Mouse (Mus musculus) adrenal gland, postnatal 10 days (tissue): ENCODE results near the gene Dnmbp. TPM values are rescaled to one million over a fixed set of nuclear protein-coding genes. Genes with fewer than 3 reads are reported as not detected.

Experiments used
- DNase-seq: peaks from one replicate; pipeline ENCODE4 v3.0.0; 2021; ENCODE audit warnings: mixed read lengths
- total RNA-seq, 2 experiments: library from RNA; stranded (reverse); gene quantifications; 2 replicates each; pipeline ENCODE4 v1.2.3; 2021

Gene Dnmbp
- total RNA-seq, 2 experiments from 2014 or later = 13.9 to 19.0 TPM

DNA sequence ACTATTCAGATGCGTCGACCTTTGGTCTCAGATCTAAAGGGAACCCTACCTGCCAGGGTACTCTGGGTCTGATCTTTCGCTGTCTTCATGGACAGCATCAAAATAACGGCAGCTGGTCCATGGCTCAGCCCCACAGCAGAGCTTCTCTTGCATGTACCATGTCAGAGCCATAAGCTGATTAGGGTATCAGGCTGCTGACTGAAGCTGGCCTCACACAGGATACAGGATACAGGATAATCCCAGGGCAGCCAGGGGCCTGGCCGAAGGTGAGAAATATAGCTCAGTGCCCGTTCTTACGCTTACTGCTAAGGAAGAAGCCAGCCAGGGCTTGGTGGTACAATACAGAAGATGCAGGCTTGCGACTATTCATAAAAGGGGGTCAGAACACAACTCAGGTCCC is 4.6 kb upstream of the Dnmbp start:
- no peak for DNase-seq

DNA sequence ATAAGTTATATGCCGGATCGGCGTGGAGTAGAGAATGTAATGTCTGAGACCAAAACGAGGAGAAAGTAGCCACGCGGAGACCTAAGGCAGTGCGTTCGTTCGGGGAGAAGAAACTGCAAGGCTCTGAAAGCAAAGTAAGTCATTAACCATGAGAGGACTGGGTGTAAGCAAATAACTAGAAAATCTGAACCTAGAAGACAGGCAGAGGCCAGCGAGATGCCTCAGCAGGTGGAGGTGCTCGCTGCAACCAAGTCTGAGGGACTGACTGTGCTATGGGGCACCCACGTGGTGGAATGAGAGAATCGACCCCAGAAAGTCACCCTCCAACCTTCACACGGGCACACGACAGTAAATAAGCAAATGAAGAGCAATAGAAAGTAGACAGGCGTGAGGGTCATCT is 3.1 kb upstream of the Dnmbp start:
- no peak for DNase-seq

DNA sequence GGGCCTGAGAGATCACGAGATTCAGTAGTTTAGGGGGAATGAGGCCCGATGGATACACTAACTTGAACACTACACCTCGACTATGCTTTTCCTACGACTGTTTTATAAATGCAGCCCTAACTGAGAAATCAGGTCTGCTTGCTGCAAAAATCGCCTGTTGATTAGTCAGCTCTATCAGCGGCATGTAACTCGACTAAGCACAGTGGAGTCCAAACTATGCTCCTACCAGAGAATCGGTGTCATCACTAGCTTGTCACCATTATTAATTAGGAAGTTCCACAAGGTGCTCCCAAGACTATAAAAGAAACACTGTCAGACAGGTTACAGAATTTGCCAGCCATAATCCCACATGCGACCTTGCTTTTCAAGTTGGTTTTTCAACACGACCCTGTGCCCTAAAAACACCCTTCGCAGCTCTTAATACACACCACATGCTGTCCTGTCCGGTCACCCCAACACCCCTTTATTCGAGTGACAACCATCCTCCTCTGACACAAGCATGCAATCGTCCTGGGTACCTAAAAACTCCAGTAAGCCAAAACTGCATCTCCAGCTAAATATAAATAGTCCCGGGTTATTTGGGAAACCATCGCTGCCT is 721 bp downstream of the Dnmbp start:
- no peak for DNase-seq

DNA sequence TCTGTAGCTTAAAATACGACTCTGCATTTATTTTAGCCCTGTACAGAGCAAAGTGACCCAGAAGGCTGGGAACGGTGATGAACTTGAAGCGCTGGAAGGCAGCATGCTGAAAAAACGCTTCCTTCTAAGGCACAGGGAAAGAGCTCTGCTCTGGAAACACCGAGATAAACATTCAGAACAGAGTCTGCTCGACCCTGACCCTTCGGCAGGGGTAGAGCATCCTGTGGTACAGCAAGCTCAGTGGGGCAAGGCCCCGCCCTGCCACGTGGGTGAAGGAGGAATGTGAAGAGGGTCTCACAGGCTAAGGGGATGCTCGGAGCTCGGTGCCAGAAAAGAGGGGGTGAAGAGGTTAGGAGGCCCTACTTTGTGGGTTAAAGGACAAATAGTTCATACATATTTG is 1.6 kb downstream of the Dnmbp start:
- no peak for DNase-seq

DNA sequence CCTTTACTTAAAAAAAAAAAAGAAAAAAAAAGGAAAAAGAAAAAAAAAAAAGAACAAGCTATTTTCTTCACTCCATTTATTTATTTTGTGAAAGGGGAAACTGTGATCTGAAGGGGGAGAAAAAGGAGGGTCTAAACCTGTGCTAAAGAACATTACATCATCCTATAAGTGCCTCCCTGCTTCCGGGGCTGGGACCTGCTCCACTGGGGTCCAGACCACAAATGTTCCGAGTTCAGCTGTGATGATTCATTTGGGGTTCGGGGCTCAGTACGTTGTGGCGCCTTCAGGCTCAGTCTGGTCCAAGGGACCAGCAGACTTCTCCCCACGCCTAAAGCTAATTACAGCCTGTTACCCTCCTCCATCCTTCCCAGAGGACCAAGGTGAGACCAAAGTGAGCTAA is 9.1 kb downstream of the Dnmbp start:
- no peak for DNase-seq

DNA sequence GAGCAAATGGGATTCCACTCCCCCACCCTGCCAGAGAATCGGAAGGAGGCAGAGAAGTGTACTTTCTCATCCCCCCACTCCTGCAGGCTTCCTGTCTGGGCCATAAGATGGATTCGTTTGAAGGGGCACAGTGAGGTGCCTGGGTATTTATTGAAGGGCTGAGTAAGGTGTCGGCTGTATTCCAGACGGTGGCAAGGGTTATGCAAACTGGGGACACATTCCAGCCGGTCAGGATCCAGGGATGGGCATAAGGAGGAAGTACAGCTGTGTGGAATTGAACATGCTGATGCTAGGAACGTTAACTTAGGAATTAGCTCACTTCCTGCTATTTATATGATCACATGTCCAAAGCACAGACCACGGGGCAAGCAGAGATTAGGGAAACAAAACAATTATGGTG is 9.6 kb downstream of the Dnmbp start:
- DNase-seq = no peak

DNA sequence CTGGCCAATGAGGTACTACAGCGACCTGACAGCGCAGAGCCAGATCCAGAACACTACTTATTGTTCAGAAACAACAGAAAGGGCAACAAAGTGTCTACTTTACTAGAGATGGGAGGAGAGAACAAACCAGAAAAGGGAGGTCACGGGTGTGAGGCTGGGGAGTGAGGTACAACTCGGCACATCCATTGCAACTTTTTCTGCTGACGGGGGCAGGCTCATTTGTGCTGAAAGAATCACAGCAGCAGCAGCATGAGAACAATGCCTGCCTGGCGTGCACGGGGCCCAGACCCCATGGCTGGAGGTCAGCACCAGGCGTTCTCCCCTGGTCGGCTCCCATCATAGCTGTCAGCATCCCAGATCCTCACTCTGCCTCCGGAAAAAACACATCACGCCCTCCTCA is 10.1 kb downstream of the Dnmbp start:
- no peak for DNase-seq

DNA sequence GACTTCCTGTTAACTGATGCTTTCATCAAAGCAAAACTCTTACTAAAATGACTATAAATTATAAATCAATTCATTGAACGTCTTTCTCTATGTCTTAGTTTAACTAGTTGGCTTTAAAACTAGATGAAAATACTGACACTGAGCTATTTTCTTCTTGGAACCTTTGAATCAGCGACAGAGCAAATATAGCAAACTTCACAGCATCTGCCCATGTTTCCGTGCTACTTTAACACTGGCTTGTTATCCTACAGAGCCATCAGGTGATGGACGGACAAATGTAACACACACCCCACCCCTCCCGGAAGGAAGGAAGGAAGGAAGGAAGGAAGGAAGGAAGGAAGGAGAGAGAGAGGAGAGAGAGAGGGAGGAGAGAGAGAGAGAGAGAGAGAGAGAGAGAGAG is 12.0 kb downstream of the Dnmbp start:
- no peak for DNase-seq

DNA sequence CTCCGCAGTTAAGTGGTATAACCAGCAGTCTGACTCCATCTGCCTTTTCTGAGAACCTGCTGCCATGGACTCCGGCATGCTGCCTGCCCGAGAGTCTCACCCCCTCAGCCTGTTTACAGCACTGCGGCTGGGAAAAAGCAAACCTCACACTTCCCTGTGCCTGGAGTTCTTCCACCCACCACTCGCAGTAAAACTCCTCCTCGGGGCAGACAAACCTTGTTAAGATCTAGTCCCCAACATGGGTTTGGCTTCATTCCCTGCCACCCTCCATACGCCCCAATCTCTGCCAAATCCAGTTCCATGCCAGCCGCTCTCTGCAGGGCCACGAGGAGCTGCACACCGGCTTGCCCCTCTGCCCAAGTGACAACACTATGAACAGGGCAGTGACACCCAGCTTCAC is 12.9 kb downstream of the Dnmbp start:
- DNase-seq = no peak

DNA sequence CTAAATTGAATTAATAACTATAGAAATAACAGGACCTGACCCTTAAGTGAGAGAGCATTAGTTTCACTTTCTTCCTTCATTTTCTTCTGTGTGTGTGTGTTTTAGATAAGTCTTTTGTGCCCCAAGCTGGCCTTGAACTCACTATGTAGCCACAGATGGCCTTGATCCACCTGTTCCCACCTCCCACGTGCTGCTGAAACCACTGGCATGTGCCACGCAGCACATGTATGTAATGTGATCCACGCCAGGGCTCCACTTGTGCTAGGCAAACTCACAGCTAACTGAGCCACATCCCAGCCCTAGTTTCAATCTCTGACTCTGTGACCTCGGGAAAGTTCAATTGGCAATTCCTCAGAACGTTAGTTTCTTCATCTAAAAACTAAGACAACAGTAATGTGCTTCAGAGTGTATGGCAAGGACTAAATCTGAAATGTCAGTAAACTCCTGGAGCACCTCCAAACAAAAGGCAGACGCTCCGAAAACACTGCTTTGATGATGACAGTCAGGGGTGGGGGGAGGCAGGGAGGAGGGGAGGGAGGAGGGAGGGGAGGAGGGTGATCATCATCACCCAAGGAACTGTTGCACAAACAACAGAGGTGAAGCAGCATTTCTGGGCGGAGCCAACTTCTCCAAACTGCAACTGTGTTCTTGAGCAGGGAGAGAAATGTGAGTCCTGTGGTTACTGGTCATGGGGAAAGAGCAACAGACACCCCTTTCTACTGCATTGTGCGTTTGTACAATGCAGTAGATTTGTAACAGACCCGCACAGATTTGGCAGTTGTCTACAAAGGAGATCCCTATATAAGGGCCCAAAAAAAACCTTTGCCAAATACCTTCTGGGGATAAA is 13.6 kb downstream of the Dnmbp start:
- DNase-seq = no peak

DNA sequence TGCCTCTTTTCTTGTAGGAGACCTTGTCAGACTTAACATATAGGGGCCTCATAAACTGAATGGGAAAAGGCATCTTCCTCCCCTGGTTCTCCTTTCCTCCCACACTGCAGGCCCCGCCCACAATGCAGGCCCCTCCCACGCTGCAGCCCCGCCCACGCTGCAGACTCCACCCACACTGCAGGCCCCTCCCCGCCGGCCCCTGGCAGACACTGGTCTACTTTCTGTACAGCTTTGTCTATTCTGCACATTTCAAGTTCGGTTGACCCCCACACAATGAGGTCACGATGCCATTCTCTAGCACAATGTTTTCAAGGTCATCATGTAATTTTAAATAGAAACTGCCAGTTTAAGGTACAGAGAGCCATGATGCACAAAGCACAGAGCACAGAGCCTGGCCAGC is 15.6 kb downstream of the Dnmbp start:
- DNase-seq = no peak

DNA sequence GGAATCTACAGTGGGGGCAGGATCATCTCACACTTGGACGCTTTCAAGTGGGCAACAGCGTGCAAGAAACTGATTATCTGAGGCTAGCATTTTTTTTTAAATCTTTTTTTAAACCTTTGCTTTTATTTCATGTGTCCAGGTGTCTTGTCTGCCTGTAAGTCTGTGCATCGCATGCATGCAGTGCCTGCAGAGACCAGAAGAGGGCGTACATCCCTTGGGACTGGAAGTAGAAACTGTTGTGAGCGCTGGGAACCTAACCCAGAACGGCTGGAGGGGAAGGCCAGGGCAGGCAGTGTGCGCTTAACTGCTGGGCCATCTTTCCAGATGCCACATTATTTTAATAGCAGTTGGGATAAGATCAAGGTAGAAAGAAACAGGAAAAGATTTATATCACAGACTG is 17.0 kb downstream of the Dnmbp start:
- no peak for DNase-seq

DNA sequence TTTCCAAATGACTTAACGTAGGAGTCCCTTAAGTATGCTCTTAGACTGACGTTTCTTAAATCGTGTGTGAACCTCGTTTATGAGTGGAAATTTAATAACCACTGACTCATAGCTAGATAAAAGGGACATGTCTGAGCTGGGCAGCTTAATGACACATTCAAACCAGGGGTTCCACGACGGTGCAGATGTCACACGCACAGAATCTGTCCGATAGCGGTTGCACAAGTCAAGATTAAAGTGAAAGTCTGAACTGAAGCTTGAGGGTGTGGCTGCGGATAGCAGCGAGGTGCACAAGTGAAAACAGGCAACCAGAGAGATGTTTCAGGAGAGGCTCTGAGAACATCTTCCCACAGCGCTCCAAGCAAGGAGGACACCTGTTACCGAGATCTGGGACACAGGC is 18.6 kb downstream of the Dnmbp start:
- no peak for DNase-seq

DNA sequence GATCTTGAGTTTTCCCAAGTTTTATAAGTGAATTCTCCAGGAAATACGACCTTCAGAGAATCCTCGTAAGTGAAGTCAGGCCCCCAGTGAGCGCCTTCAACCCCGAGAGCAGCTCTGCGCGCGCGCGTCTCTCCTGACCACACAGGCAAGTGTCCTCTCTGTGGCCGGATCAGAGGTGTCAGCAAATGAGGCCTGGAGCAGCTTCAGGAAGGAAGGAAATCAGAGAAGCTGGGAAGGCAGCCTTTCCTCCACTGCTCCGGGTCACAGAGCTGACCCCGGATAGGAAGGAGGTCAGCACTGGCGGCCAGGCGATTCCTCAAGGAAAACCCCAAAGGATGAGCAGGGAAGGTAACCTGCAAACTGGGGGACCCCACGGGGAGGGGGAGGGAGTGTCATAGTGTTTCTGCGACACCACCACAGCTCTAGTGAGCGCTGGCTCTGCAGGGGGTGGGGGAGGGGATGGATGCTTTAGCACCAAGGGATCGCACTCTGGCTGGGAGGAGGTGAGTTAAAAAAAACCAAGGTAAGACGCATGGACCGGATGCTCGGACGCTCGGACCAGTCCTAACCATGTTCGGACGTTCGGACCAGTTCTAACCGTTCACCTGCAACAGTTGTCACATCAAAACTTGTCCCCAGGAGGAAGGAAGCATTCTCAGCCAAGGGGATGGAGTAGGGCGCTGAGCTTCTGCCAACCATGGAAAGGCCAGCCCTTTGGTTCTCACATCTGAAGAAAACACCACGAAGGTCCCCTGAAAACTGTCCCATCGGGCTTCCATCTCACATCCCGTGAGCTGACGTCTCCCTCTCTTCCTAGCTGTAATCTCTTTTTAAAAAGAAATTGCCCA is 19.3 kb downstream of the Dnmbp start:
- DNase-seq = no peak

DNA sequence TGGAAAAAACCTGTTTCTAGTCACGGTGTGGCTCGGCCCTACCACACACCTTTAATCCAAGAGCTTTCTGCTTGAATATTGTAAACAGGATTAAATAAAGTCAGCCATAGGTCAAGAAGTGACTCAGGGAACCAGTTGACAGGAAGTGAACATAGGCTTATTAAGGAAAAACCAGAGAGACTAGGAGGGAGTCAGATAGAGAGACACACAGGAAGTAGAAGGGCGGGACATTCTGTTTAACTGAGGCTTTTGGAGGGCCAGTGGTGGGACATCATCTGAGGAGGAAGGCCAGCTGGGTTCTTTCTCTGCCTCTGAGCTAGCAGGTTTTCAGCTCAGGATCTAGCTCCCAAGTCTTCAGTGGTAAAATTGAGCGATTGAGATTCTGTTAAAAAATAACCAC is 20.1 kb downstream of the Dnmbp start:
- no peak for DNase-seq

DNA sequence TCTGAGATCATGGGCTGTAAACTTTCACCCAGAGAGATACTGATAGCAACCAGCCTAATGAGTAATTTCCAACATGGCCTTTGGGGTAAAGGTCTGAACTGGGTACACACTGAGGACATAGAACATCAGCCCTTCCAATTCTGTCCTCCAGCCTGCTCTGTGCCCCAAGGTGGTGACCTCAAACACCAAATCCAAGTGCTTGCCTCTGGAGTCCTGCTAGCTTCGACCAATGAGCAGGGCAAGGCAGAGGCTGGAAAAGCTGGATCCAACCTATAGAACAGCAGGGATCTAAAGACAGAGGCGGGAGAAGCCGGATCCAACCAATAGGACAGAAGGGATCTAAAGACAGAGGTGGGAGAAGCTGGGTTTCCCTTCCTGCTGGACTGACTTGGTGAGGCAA is 21.2 kb downstream of the Dnmbp start:
- DNase-seq = no peak

DNA sequence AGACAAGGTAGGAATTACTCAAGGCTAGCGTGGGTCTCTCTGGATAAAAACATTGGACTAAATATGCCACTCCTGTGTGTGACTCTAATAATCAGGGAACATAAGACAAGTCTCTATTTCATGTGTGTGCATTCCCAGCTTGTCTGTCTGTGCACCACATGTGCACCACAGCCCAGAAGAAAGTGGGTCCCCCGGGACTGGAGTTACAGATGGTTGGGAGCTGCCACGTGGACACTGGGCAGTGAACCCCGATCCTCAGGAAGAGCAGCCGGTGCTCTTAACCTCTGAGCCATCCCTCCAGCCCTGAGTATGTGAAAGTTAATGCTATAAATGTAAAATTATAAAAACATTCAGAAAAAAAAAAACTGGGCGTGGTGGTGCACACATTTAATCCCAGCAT is 22.2 kb downstream of the Dnmbp start:
- DNase-seq = no peak

DNA sequence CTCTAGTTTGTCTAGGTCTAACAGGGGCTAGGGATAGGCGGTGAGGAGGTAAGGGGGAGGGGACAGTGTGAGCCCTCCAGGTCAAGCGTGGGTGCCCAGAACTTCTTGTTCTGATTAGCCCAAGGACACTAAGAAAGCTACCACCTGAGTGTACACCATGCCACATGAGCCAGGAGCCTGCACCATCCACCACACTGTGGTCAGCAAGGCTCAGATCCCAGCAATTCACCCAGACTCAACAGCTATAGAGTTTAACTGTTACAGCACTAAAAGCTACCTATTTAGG is 22.6 kb downstream of the Dnmbp start:
- no peak for DNase-seq

DNA sequence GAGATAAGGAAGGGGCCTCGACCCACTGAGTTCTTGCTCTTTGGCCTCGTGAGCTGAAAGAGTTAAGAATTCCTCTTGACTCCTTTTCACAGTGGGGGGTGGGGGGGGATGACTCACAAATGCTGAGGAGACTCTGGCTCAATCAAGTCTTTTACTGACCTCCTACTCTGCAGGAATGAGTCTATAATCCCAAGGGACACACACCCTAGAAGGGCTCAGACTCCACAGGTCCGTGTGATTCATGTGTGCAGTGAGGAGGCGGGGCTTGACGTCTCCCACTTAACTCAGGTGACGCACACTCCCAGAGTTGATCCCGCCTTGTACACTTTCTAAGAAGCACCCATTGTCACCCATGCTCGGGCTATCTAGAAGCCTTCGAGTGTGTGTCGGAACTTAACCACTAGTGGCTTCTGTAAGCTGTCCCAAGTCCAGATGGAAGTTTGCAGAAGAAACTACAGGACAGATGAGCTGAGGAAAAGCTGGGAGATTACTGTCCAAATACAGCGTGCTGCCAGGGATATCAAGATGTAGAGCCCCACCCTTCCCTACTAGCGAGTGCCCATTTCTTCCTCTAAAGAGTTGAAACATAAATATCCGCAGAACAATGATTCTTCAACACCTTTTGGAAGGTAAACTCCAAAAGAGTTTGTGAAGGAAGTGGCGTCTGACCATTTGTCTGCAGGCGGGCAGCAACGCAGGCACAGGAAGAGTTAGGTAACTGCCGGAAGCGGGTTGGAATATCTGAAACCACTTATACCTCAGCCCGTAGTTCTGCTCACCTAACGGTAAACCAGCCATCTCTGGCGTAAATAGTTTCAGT is 23.2 kb downstream of the Dnmbp start:
- DNase-seq = no peak

DNA sequence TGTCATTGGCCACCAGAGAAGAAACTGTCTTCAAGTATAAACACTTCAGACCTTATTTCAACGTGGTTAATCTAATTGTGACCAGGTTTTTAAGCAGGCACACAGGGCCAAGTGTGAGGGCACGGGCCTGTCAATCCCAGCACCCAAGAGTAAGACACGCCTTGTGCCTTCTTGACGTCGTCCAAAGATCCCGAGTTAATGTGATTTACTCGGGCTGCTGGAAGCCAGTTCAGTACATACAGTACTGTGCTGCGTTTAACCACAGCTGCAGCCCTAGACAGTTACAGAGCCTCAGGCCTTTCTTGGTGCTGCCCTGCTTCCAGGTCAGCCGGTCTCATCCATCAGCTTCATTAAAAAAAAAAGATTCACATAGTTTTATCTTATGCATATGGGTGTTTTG is 24.6 kb downstream of the Dnmbp start:
- DNase-seq = no peak

DNA sequence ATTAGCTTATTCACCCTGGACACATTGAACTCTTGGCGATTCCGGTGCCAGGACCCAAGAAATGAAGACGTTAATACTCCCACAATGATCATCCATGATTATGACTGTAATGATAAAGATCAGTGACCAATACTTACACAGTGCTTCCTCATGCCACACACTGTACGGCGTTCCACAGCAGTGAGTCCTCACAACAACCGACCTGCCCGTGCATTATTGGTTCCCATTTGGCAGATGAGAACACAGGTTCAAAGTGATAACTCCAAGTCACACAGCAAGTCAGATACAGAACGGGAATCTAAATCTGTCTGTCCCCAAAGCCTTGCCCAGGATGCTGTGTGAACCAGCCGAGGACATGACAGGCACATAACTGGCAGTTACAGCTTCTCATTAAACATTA is 25.0 kb downstream of the Dnmbp start:
- DNase-seq = no peak

DNA sequence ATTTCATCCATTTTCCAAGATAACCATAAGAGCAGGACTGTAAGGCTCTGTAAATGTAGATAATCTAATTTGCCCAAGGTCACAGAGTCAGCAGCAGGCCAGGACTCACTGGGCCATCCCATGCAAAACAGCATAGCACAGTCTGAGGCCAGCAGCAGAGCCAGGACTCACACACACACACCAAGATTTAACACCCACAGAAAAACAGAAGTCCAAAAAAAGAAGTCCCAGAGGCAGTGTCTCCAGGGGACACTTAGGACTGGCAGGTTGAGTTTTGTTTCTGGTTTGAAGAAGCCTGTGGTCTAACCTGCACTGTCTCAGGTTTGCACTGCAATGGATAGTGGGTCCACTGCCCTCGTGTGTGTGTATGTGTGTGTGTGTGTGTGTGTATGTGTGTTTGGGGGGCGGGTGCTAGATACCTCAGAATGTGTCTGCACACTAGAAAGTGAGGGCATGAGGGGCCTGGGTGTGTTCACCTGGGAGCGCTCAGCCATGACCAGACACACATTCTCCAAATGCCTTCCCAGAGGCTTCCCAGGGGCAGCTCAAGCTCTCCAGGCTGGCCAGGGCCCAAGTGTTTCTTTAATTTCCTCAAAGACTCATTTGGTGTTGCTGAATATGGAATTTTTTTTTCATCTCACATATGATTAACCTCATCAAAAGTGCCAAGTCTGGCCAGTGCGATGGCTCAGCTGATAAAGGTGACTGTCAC is 27.1 kb downstream of the Dnmbp start:
- no peak for DNase-seq
